Mouse (Mus musculus) embryonic facial prominence, embryonic 15.5 days (tissue): ENCODE data around the gene Tgoln1. TPM values are rescaled to one million over a fixed set of nuclear protein-coding genes. Genes with fewer than 3 reads are reported as not detected.

ENCODE experiments used
- ATAC-seq: fragments of 200-750 bp; cut with Nextera tagmentation; 2 replicates; pipeline ENCODE4 v1.8.0; 2017; ENCODE audit warnings: low read depth, moderate TSS enrichment; ENCODE audit not compliant: insufficient number of reproducible peaks, low FRiP score, low TSS enrichment
- H3K27ac ChIP-seq: fragments of 300-500 bp; sonication (generic); replicated peaks from 2 replicates; pipeline ENCODE4 v1.5.1; 2015; ENCODE audit warnings: mild to moderate bottlenecking, inconsistent platforms
- H3K27me3 ChIP-seq: fragments of 300-500 bp; sonication (generic); 2 replicates; pipeline ENCODE4 v1.6.1; 2015; ENCODE audit warnings: inconsistent platforms
- H3K36me3 ChIP-seq: fragments of 300-500 bp; sonication (generic); 2 replicates; pipeline ENCODE4 v1.6.1; 2015; ENCODE audit warnings: mild to moderate bottlenecking, inconsistent platforms
- H3K4me1 ChIP-seq: fragments of 300-500 bp; sonication (generic); 2 replicates; pipeline ENCODE4 v1.6.1; 2015; ENCODE audit warnings: inconsistent platforms
- H3K4me2 ChIP-seq: fragments of 300-500 bp; sonication (generic); replicated peaks from 2 replicates; pipeline ENCODE4 v1.6.1; 2015; ENCODE audit warnings: mild to moderate bottlenecking, inconsistent platforms
- H3K4me3 ChIP-seq: fragments of 300-500 bp; sonication (generic); replicated peaks from 2 replicates; pipeline ENCODE4 v1.5.1; 2015; ENCODE audit warnings: mild to moderate bottlenecking, inconsistent platforms
- H3K9ac ChIP-seq: fragments of 300-500 bp; sonication (generic); 2 replicates; pipeline ENCODE4 v1.6.1; 2015; ENCODE audit warnings: inconsistent platforms
- H3K9me3 ChIP-seq: fragments of 300-500 bp; sonication (generic); replicated peaks from 2 replicates; pipeline ENCODE4 v1.6.1; 2016; ENCODE audit warnings: inconsistent platforms
- WGBS: fragments of 180-500 bp; shearing (Covaris S2); methylation state at CpG from one replicate; pipeline ENCODE4 v1.1.7; 2015; 5-methylcytosine and 5-hydroxymethylcytosine counted together
- polyA plus RNA-seq: library from polyadenylated mRNA; unstranded; fragments of >200 nt; fragmentation: Nextera tagmentation; extraction: Ambion mirVana; gene quantifications from 2 replicates; pipeline ENCODE4 v1.2.1, GENCODE M21; 2015

Gene Tgoln1
- polyA plus RNA-seq = 26.9 and 27.3 TPM in 2 replicates

DNA sequence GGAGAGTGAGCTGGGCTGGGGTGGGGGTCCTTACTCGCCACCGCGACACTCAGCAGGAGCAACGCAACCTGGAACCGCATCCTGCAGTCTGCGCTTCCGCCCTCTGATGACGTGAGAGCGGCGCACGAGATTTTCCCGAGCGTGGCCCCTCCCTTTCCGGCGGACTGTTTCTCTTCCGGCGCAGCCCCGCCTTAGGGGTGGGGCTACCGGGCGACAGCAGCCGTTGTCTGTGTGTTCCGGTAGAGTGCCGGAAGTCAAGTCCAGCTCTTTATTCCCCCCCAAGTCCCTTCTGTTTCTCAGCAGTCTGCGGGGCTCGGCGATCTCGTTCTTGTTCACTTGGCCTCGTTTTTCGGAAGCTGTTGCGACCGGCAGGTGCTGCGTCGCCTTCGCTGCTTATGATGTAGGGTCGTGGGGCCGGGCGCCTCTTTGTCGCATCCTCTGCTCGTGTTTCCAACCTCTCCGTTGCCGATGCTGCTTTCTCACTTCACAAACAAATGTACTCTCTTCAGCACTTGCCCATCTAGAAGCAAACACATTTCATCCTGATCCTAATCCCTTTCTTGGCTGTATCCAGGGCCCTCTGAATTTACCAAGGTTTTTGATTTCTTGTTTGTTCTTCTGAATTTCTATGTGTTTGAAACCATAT, at the start of gene Tgoln1:
TSS of gene Tgoln1 (minus strand) at position 358 of the 646 bp plus-strand sequence.
- peak within 1 kb of the TSS; percentile 92 for H3K4me2 ChIP-seq
- peaks cover 10% of the 10 kb centered on the region; the same call in 1 of the 2 replicates for H3K36me3 ChIP-seq
- H3K9ac ChIP-seq = peak within 1 kb of the TSS; percentile 71
- no peaks in the 10 kb centered on the region for H3K27me3 ChIP-seq
- peaks cover 31% of the 10 kb centered on the region for H3K4me1 ChIP-seq
- H3K4me3 ChIP-seq = peak within 1 kb of the TSS; percentile 69
- peak; percentile 94 for ATAC-seq
- H3K9me3 ChIP-seq = no peaks in the 10 kb centered on the region
- WGBS = under 1% methylated on average over 41 of the region's 41 CpGs
- H3K27ac ChIP-seq = peak within 1 kb of the TSS; percentile 92

DNA sequence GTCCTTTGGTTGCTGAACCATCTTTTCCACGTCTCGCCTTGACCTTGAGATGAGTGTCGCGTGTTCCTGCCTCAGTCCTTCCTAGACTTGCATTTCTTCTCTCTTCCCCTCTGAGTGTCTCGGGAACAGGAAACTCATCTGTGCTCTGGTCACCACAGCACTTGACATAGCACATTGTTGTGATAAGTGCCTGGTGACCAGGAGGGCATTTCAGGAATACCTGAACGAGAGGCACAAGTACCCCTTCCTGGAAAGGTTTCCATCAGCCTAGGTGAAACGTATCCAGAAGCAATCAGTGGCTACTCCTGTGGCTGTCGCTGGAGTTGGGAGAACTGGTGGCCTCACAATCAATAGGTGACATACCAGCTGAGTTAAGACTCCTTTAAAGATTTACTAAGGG, 47.5 kb upstream of the Tgoln1 start:
- no peak overlapping the region for H3K4me3 ChIP-seq
- H3K9ac ChIP-seq = no peak overlapping the region
- no peaks in the 10 kb centered on the region for H3K9me3 ChIP-seq
- H3K27ac ChIP-seq = no peak overlapping the region
- H3K4me2 ChIP-seq = no peak overlapping the region
- ATAC-seq = no peak
- H3K36me3 ChIP-seq = no peaks in the 10 kb centered on the region
- 77% methylated on average over 8 of the region's 8 CpGs for WGBS
- peaks cover 63% of the 10 kb centered on the region for H3K4me1 ChIP-seq
- no peaks in the 10 kb centered on the region for H3K27me3 ChIP-seq

DNA sequence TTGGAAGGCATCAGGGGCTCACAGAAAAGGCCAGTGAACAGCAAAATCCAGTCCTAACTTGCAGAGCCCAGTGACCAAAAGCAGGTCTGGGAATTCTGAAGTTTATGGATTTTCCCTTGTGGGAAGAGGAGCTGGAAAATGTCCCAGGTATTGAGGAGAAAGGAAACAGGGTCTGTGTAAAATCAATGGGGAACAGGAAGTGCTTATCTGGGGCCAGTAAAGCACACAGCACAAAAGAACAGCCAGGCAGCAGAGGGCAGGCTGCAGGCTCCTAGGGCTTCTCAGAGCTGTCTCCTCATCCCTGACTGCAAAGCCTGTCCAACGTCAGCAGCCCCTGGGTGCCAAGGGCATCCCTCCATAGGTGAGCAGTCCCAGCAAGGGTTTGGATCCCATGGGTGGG, 46.2 kb upstream of the Tgoln1 start:
- Histone ChIP-seq H3K4me1 (peaks cover 63% of the 10 kb centered on the region), H3K27ac (peak overlapping the region; percentile 58; the same call in 1 of the 2 replicates), H3K9ac (no peak overlapping the region), H3K27me3 (no peaks in the 10 kb centered on the region), H3K9me3 (no peaks in the 10 kb centered on the region), H3K4me3 (no peak overlapping the region), H3K4me2 (no peak overlapping the region), H3K36me3 (no peaks in the 10 kb centered on the region)
- WGBS = 19% methylated on average over 1 of the region's 1 CpGs
- no peak for ATAC-seq

DNA sequence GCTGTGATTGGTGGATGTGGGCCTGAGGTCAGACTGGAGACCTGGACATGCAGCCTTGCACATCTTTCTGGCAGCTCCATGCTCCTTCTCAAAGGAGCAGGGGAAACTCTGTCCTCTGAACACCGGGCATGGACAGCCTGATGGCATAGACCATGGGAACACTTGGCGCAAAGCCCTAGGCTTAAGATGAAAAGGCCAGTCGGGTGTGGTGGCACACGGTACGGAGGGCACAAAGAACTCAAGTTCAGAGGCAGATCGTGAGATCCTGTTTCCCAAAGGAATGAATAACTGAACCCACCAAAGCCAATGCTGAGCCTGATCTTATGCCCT, 43.6 kb upstream of the Tgoln1 start:
- H3K4me2 ChIP-seq = no peak overlapping the region
- H3K27me3 ChIP-seq = no peaks in the 10 kb centered on the region
- H3K9ac ChIP-seq = no peak overlapping the region
- no peak overlapping the region for H3K4me3 ChIP-seq
- H3K27ac ChIP-seq = peak overlapping the region; percentile 23; the same call in 1 of the 2 replicates
- H3K36me3 ChIP-seq = no peaks in the 10 kb centered on the region
- 61% methylated on average over 6 of the region's 6 CpGs for WGBS
- H3K4me1 ChIP-seq = peaks cover 74% of the 10 kb centered on the region
- H3K9me3 ChIP-seq = no peaks in the 10 kb centered on the region
- no peak for ATAC-seq

- Histone ChIP-seq H3K9me3 (no peaks in the 10 kb centered on the region), H3K36me3 (no peaks in the 10 kb centered on the region), H3K27me3 (no peaks in the 10 kb centered on the region), H3K4me1 (peaks cover 79% of the 10 kb centered on the region), H3K4me2 (no peak overlapping the region), H3K4me3 (no peak overlapping the region), H3K27ac (peak overlapping the region; percentile 61; the same call in 1 of the 2 replicates), H3K9ac (no peak overlapping the region)
- peak; percentile 20; the same call in 1 of the 2 replicates for ATAC-seq
- WGBS = 62% methylated on average over 8 of the region's 8 CpGs
Observed at GRCm38 (mm10) chr6:72659717-72660390, 43.1 kb upstream of the Tgoln1 start.

- no peak for ATAC-seq
- Histone ChIP-seq H3K4me1 (peaks cover 94% of the 10 kb centered on the region), H3K9ac (no peak overlapping the region), H3K36me3 (no peaks in the 10 kb centered on the region), H3K27me3 (no peaks in the 10 kb centered on the region), H3K27ac (peak overlapping the region; percentile 95; the same call in 1 of the 2 replicates), H3K9me3 (no peaks in the 10 kb centered on the region), H3K4me2 (no peak overlapping the region), H3K4me3 (no peak overlapping the region)
- 53% methylated on average over 3 of the region's 3 CpGs for WGBS
Observed at GRCm38 (mm10) chr6:72658006-72658405, 41.2 kb upstream of the Tgoln1 start.

DNA sequence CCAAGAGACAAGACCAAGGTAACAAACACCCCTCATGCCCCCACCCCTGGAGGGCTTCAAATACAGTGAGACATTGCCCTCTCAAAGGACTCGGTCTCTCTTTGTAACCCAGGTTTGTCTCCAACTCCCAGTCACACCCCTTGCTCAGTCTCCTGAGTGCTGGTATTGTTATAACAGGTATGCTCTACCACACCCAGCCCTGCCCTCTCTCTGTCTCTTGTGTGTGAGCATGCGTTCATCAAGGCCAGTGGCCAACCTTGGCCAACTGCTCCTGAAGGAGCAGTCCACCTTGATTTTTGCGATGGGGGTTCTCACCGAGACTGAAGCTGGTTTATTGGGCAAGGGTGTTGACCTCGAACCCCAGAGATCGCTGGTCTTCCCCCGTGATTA, 39.2 kb upstream of the Tgoln1 start:
- H3K9ac ChIP-seq = no peak overlapping the region

GRCm38 (mm10) chr6:72655309-72656052, 38.7 kb upstream of the Tgoln1 start:
- Histone ChIP-seq H3K27ac (peak overlapping the region; percentile 95), H3K36me3 (no peaks in the 10 kb centered on the region), H3K9ac (no peak overlapping the region), H3K4me2 (peak overlapping the region; percentile 51), H3K9me3 (no peaks in the 10 kb centered on the region), H3K4me3 (peak overlapping the region; percentile 36), H3K27me3 (no peaks in the 10 kb centered on the region), H3K4me1 (peaks cover 92% of the 10 kb centered on the region)
- peak; percentile 84 for ATAC-seq
- WGBS = 11% methylated on average over 20 of the region's 20 CpGs

More for the DNA sequence above, 39.2 kb upstream of the Tgoln1 start:
- no peaks in the 10 kb centered on the region for H3K36me3 ChIP-seq
- H3K4me2 ChIP-seq = peak overlapping the region; percentile 51
- 62% methylated on average over 7 of the region's 7 CpGs for WGBS
- peaks cover 92% of the 10 kb centered on the region for H3K4me1 ChIP-seq
- H3K9me3 ChIP-seq = no peaks in the 10 kb centered on the region
- no peaks in the 10 kb centered on the region for H3K27me3 ChIP-seq
- peak overlapping the region; percentile 95 for H3K27ac ChIP-seq
- no peak overlapping the region for H3K4me3 ChIP-seq
- no peak for ATAC-seq

GRCm38 (mm10) chr6:72654355-72654754, 37.6 kb upstream of the Tgoln1 start:
- Histone ChIP-seq H3K27me3 (no peaks in the 10 kb centered on the region), H3K9me3 (no peaks in the 10 kb centered on the region), H3K4me3 (no peak overlapping the region), H3K4me1 (peaks cover 90% of the 10 kb centered on the region), H3K36me3 (no peaks in the 10 kb centered on the region), H3K4me2 (no peak overlapping the region), H3K9ac (no peak overlapping the region), H3K27ac (peak overlapping the region; percentile 95)
- no peak for ATAC-seq
- 78% methylated on average over 6 of the region's 6 CpGs for WGBS

DNA sequence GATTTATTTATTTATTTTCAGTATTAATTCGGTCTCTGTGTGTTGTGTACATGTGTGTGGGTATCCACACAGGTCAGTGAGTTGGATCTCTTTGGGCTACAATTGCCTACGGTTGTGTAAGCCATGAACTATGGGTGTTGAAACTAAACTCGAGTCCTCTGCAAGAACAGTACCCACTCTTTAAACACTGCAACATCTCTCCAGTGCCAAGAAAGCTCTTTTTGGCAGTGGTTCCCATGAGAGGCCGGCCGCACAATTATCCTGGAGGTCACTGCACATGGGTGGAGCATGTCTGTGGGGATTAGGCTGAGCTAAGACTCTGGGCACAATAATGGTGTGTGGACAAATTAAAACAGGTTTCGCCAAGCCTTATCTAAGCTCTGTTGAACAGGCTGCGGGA, 36.6 kb upstream of the Tgoln1 start:
- peaks cover 90% of the 10 kb centered on the region for H3K4me1 ChIP-seq
- H3K27ac ChIP-seq = peak overlapping the region; percentile 95; the same call in 1 of the 2 replicates
- ATAC-seq = no peak

GRCm38 (mm10) chr6:72650338-72650851, 33.6 kb upstream of the Tgoln1 start:
- Histone ChIP-seq H3K9ac (no peak overlapping the region), H3K27ac (no peak overlapping the region; the same call in 1 of the 2 replicates), H3K27me3 (no peaks in the 10 kb centered on the region), H3K36me3 (peaks cover 6% of the 10 kb centered on the region; the same call in 1 of the 2 replicates), H3K4me3 (no peak overlapping the region), H3K4me2 (no peak overlapping the region), H3K9me3 (no peaks in the 10 kb centered on the region), H3K4me1 (peaks cover 74% of the 10 kb centered on the region)
- no peak for ATAC-seq
- 54% methylated on average over 10 of the region's 10 CpGs for WGBS

More for the DNA sequence above, 36.6 kb upstream of the Tgoln1 start:
- Histone ChIP-seq H3K9me3 (no peaks in the 10 kb centered on the region), H3K4me2 (no peak overlapping the region), H3K36me3 (no peaks in the 10 kb centered on the region; the same call in 1 of the 2 replicates), H3K4me3 (no peak overlapping the region), H3K9ac (no peak overlapping the region), H3K27me3 (no peaks in the 10 kb centered on the region)
- WGBS = 55% methylated on average over 7 of the region's 7 CpGs
